Mouse (Mus musculus): ENCODE data around the gene 4430402I18Rik. TPM values are rescaled to one million over a fixed set of nuclear protein-coding genes. Genes with fewer than 3 reads are reported as not detected.
"Not testable (repeated sequence)": the region's sequence is repeated elsewhere in the genome, so short reads cannot be mapped to it uniquely, and the experiment has no call there.

Gene 4430402I18Rik
- polyA plus RNA-seq, 1 experiment from 2014 or later: 1.4 TPM

DNA sequence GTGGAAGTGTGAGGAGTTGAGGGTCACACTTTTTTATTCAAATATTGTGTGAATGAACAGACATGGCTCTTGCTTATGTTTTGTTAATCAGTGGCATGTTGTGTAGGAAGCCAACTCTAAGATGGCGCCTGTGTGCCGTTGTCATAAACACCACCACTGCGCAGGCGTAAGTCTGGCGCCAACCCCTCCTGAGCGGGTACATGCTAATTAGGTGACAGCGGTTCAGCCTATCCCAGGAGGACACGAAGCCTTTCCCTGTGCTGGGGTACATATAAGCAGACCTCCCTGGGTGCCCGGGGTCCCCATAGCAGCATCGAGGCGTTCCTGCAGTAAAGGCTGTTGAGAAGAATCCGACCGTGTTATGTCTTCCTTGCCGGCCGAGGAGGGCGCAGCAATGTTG is 32.7 kb upstream of the 4430402I18Rik start:
- H3K36me3 ChIP-seq (ENCODE audit: control insufficient read depth, insufficient read depth, low read length): peaks cover 30% of the 10 kb centered on the region
- not testable (repeated sequence) for ATAC-seq; H3K27me3 ChIP-seq (ENCODE audit: control insufficient read depth, insufficient read depth, low read depth, low read length); H3K9me3 ChIP-seq (replicated peaks; ENCODE audit: control insufficient read depth, low read length, poor library complexity, severe bottlenecking); H3K27ac ChIP-seq (ENCODE audit: low read length); H3K4me2 ChIP-seq (ENCODE audit: low read length); H3K9ac ChIP-seq (ENCODE audit: low read depth, low read length); H3K4me3 ChIP-seq (ENCODE audit: low read depth, low read length); H3K4me1 ChIP-seq (ENCODE audit: control insufficient read depth, insufficient read depth, low read length)
- 96% methylated on average over 16 of the region's 16 CpGs for WGBS

DNA sequence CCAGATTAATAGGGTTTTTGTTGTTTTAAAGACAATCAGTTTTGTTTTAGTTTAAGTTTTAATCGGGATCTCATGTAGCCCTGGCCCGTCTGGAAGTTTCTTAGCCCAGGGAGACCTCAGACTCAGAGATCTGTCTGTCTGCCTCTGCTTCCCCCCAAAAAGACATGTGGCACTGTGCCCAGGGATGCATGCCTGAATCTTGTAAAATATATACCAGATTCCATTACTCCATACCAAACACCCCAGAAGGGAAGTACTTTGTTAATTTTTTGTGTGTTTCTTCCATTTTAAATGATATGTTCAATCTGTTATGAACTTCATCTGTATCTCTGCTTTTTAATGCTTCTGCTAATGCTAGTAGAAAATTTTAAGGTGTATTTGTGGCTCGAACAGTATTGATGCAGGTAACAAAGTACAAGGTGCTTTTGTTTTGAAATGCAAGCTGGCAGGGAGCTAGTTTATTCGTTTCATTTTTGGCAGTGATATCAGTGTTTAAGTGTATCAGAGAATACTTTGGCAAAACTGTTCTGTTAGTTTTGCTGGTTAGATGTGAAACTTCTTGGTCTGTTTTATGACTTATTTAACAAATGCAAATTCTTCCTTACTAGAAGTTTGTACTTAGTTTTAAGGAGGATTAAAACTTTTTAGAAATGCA is 30.5 kb upstream of the 4430402I18Rik start:
- Histone ChIP-seq H3K9me3 (replicated peaks; ENCODE audit: control insufficient read depth, low read length, poor library complexity, severe bottlenecking) (no peaks in the 10 kb centered on the region), H3K36me3 (ENCODE audit: control insufficient read depth, insufficient read depth, low read length) (peaks cover 35% of the 10 kb centered on the region), H3K4me2 (ENCODE audit: low read length) (no peak overlapping the region), H3K27me3 (ENCODE audit: control insufficient read depth, insufficient read depth, low read depth, low read length) (no peaks in the 10 kb centered on the region), H3K4me3 (ENCODE audit: low read depth, low read length) (no peak overlapping the region), H3K27ac (ENCODE audit: low read length) (no peak overlapping the region), H3K9ac (ENCODE audit: low read depth, low read length) (no peak overlapping the region), H3K4me1 (ENCODE audit: control insufficient read depth, insufficient read depth, low read length) (peaks cover 5% of the 10 kb centered on the region; the same call in 1 of the 2 replicates)
- ATAC-seq: no peak
- WGBS: 90% methylated on average over 4 of the region's 4 CpGs

DNA sequence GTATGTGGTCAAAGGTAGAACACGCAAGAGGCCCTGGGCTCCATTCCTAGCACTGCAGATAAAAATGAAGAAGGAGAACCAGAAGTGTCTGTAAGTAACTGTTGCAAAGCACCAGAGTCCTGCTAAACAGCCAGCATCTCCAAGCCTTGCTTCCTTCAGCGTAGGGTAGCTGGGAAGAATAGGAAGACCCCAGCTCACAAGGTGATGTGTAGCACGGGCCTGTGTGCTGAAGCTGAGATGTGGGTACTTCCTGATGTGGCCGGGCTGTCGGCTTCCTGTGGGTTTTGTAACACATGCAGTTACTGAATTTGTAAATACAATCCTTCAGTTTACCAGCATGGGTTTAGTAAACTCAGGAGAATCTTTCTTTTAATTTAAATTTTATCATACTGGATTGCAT is 27.8 kb upstream of the 4430402I18Rik start:
- Histone ChIP-seq H3K27me3 (ENCODE audit: control insufficient read depth, insufficient read depth, low read depth, low read length) (no peaks in the 10 kb centered on the region), H3K9me3 (replicated peaks; ENCODE audit: control insufficient read depth, low read length, poor library complexity, severe bottlenecking) (no peaks in the 10 kb centered on the region), H3K27ac (ENCODE audit: low read length) (no peak overlapping the region), H3K4me3 (ENCODE audit: low read depth, low read length) (no peak overlapping the region), H3K4me2 (ENCODE audit: low read length) (no peak overlapping the region), H3K9ac (ENCODE audit: low read depth, low read length) (no peak overlapping the region), H3K36me3 (ENCODE audit: control insufficient read depth, insufficient read depth, low read length) (peaks cover 21% of the 10 kb centered on the region), H3K4me1 (ENCODE audit: control insufficient read depth, insufficient read depth, low read length) (peaks cover 13% of the 10 kb centered on the region)
- no peak for ATAC-seq
- 90% methylated on average over 5 of the region's 5 CpGs for WGBS

DNA sequence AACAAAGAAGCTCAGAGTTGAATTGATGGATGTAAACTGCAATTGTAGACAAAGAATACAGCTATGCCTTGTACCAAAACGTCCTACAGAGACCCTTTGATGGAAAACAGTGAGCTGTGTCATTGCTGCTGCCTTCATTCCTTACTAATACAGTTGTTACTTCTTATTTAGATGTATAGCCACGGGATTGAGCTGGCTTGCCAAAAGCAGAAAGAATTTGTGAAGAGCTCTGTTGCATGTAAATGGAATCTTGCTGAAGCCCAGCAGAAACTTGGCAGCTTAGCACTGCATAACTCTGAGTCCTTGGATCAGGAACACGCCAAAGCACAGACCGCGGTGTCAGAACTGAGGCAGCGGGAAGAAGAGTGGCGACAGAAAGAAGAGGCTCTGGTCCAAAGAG is 27.3 kb upstream of the 4430402I18Rik start:
- ATAC-seq: no peak
- WGBS: 56% methylated on average over 7 of the region's 7 CpGs

DNA sequence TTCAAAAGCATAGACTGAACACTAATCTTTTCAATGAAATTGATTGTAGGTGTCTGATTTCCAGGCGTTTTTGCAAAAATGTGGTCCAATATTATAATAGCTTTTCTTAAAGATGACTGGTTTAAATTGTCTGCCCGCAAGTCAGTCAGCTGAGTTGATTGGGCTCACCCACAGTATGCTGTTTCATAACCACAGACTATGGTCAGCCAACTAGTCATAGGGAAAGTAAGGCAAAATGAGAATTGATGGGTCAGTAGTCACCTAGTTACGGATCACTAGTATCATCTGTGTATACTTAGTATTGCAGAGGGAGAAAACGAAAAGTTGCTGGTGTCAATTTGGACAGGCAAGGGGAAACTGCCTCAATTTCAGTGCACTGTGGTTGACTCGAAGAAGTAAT is 23.8 kb upstream of the 4430402I18Rik start:
- Histone ChIP-seq H3K9me3 (replicated peaks; ENCODE audit: control insufficient read depth, low read length, poor library complexity, severe bottlenecking) (no peaks in the 10 kb centered on the region), H3K4me1 (ENCODE audit: control insufficient read depth, insufficient read depth, low read length) (peaks cover 17% of the 10 kb centered on the region), H3K36me3 (ENCODE audit: control insufficient read depth, insufficient read depth, low read length) (peaks cover 14% of the 10 kb centered on the region), H3K4me2 (ENCODE audit: low read length) (peak overlapping the region; percentile 78), H3K9ac (ENCODE audit: low read depth, low read length) (peak overlapping the region; percentile 94), H3K27me3 (ENCODE audit: control insufficient read depth, insufficient read depth, low read depth, low read length) (no peaks in the 10 kb centered on the region; the same call in 1 of the 2 replicates), H3K27ac (ENCODE audit: low read length) (no peak overlapping the region), H3K4me3 (ENCODE audit: low read depth, low read length) (peak overlapping the region; percentile 80)
- no peak for ATAC-seq
- WGBS: 71% methylated on average over 5 of the region's 5 CpGs

More for the DNA sequence above, 27.3 kb upstream of the 4430402I18Rik start:
- Histone ChIP-seq H3K9me3 (replicated peaks; ENCODE audit: control insufficient read depth, low read length, poor library complexity, severe bottlenecking) (no peaks in the 10 kb centered on the region), H3K4me2 (ENCODE audit: low read length) (no peak overlapping the region), H3K4me1 (ENCODE audit: control insufficient read depth, insufficient read depth, low read length) (peaks cover 13% of the 10 kb centered on the region), H3K4me3 (ENCODE audit: low read depth, low read length) (no peak overlapping the region), H3K36me3 (ENCODE audit: control insufficient read depth, insufficient read depth, low read length) (peaks cover 16% of the 10 kb centered on the region), H3K27me3 (ENCODE audit: control insufficient read depth, insufficient read depth, low read depth, low read length) (no peaks in the 10 kb centered on the region), H3K27ac (ENCODE audit: low read length) (peak overlapping the region; percentile 37; the same call in 1 of the 2 replicates), H3K9ac (ENCODE audit: low read depth, low read length) (no peak overlapping the region)

DNA sequence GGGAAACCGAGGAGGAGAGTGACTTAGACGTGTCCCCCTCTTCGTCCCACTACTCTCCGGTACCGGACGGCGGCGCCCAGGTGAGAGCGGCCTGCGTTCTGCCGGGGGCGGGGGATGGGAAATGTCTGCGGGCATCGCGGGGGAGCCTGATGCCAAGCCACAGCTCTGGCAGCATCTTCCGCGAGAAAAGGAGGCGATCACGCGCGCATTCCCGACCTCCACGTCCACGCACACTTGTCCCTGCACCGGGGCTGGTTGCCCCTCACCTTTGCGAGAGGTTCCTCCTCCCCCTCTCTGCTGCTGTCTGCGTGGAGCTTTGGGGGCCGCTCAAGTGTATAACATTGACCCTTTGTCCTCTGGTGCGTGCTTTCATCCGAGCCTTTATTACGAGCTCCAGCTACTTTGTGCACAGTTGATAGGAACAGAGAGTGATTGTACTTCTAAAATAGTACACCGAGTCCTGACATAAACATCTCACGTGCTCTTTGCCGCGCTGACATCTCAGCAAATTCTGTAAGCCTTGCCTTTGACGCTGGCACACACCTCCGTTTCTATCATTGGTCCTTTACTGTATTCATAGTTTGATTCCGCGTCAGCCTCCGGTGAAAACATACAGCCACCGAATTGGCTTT is 23.1 kb upstream of the 4430402I18Rik start:
- H3K9ac ChIP-seq (ENCODE audit: low read depth, low read length): peak overlapping the region; percentile 94
- peak overlapping the region; percentile 84 for H3K27ac ChIP-seq (ENCODE audit: low read length)
- H3K4me3 ChIP-seq (ENCODE audit: low read depth, low read length): peak overlapping the region; percentile 80
- ATAC-seq: peak; percentile 75
- H3K9me3 ChIP-seq (replicated peaks; ENCODE audit: control insufficient read depth, low read length, poor library complexity, severe bottlenecking): no peaks in the 10 kb centered on the region
- peaks cover 15% of the 10 kb centered on the region for H3K4me1 ChIP-seq (ENCODE audit: control insufficient read depth, insufficient read depth, low read length)
- H3K27me3 ChIP-seq (ENCODE audit: control insufficient read depth, insufficient read depth, low read depth, low read length): no peaks in the 10 kb centered on the region; the same call in 1 of the 2 replicates
- peaks cover 10% of the 10 kb centered on the region for H3K36me3 ChIP-seq (ENCODE audit: control insufficient read depth, insufficient read depth, low read length)
- WGBS: under 1% methylated on average over 41 of the region's 41 CpGs
- H3K4me2 ChIP-seq (ENCODE audit: low read length): peak overlapping the region; percentile 78

DNA sequence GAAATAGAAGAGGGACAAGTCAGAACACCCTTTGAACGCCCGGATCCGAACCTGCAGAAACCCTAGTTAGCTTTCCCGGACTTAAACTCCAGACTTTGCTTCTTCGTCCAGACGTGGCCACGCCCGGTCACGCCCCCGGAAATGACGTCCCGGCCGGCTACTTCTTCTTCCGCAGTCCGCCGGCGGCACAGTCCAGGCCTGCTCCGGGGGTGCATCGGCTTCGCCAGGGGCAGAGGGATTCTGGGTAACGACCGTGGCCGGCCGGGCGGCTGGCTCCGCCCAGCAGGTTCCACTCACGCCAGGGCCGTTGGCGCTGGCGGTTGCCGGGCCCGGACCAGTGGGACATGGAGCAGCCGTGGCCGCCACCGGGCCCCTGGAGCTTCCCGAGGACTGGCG is 22.6 kb upstream of the 4430402I18Rik start, which contains the start of gene Cdc37l1:
Gene Cdc37l1 (plus strand): TSS at position 159 of the 396 bp plus-strand sequence.
- WGBS: 0% methylated on average over 33 of the region's 37 CpGs
- ATAC-seq: peak; percentile 97
- H3K36me3 ChIP-seq (ENCODE audit: control insufficient read depth, insufficient read depth, low read length): peaks cover 4% of the 10 kb centered on the region

DNA sequence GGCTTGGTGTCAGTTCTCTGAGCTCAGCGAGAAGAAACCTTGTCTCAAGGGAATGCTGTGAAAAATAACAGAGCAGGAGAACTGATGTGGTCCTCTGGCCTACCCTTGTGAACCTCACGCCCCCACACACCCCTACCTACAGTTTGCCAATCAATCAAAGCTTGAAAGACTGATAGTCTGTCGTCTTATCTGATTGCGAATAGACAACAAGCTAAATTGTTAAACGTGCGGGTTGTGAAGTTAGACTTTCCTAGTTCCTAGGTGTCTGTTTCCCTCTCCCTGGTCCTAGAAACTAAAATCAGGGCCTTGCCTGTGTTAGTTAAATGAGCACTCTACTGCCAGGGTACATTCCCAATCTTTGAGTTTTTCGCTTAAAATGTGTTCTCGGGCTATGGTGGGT is 21.9 kb upstream of the 4430402I18Rik start:
- H3K27ac ChIP-seq (ENCODE audit: low read length): no peak overlapping the region

More for the DNA sequence above, 22.6 kb upstream of the 4430402I18Rik start, which contains the start of gene Cdc37l1:
- H3K9ac ChIP-seq (ENCODE audit: low read depth, low read length): peak within 1 kb of the TSS; percentile 94
- H3K9me3 ChIP-seq (replicated peaks; ENCODE audit: control insufficient read depth, low read length, poor library complexity, severe bottlenecking): no peaks in the 10 kb centered on the region
- H3K4me2 ChIP-seq (ENCODE audit: low read length): peak within 1 kb of the TSS; percentile 78
- H3K27me3 ChIP-seq (ENCODE audit: control insufficient read depth, insufficient read depth, low read depth, low read length): no peaks in the 10 kb centered on the region; the same call in 1 of the 2 replicates
- peaks cover 15% of the 10 kb centered on the region for H3K4me1 ChIP-seq (ENCODE audit: control insufficient read depth, insufficient read depth, low read length)
- H3K27ac ChIP-seq (ENCODE audit: low read length): peak within 1 kb of the TSS; percentile 84
- H3K4me3 ChIP-seq (ENCODE audit: low read depth, low read length): peak within 1 kb of the TSS; percentile 80

DNA sequence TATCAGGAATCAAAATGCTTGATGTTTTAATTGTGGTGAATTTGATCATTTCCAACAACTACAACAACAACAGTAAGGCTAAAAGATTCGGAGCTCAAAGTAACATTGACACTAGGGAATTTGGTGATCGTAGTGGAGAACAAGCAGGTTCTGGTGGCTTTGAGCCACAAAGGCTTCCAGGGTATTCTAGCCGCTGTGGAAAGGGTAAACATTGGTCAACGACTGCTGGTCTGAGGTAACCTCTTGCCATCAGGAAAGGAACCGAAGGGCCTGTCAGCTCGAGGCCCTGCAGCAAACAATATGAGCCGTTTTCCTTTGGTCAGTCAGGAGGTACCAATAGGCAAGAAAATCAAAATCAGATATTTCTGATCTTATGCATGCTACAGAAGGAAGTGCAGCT is 15.0 kb upstream of the 4430402I18Rik start:
- Histone ChIP-seq H3K36me3 (ENCODE audit: control insufficient read depth, insufficient read depth, low read length) (no peaks in the 10 kb centered on the region), H3K27me3 (ENCODE audit: control insufficient read depth, insufficient read depth, low read depth, low read length) (no peaks in the 10 kb centered on the region), H3K9me3 (replicated peaks; ENCODE audit: control insufficient read depth, low read length, poor library complexity, severe bottlenecking) (no peaks in the 10 kb centered on the region), H3K4me1 (ENCODE audit: control insufficient read depth, insufficient read depth, low read length) (no peaks in the 10 kb centered on the region), H3K4me2 (ENCODE audit: low read length) (no peak overlapping the region), H3K4me3 (ENCODE audit: low read depth, low read length) (no peak overlapping the region), H3K27ac (ENCODE audit: low read length) (no peak overlapping the region), H3K9ac (ENCODE audit: low read depth, low read length) (no peak overlapping the region)
- no peak for ATAC-seq
- WGBS: 85% methylated on average over 7 of the region's 7 CpGs

More for the DNA sequence above, 21.9 kb upstream of the 4430402I18Rik start:
- no peak for ATAC-seq
- 76% methylated on average over 8 of the region's 8 CpGs for WGBS
- Histone ChIP-seq H3K4me1 (ENCODE audit: control insufficient read depth, insufficient read depth, low read length) (peaks cover 15% of the 10 kb centered on the region), H3K27me3 (ENCODE audit: control insufficient read depth, insufficient read depth, low read depth, low read length) (no peaks in the 10 kb centered on the region; the same call in 1 of the 2 replicates), H3K9ac (ENCODE audit: low read depth, low read length) (no peak overlapping the region), H3K9me3 (replicated peaks; ENCODE audit: control insufficient read depth, low read length, poor library complexity, severe bottlenecking) (no peaks in the 10 kb centered on the region), H3K36me3 (ENCODE audit: control insufficient read depth, insufficient read depth, low read length) (no peaks in the 10 kb centered on the region; the same call in 1 of the 2 replicates), H3K4me2 (ENCODE audit: low read length) (peak overlapping the region; percentile 78), H3K4me3 (ENCODE audit: low read depth, low read length) (peak overlapping the region; percentile 80)

Measured in midbrain, embryonic 16.5 days (tissue).